Mouse (Mus musculus): ENCODE data around the gene Wdr73.

- no peak for TF ChIP-seq EP300 (IDR thresholded peaks at IDR 0.05; ENCODE audit: low read length)
- no peak for TF ChIP-seq CTCF (conservative IDR thresholded peaks at IDR 0.05 in 1 of 2, IDR thresholded peaks at IDR 0.05 in 1 of 2; ENCODE audit: low read depth in 2 of 2, low read length in 2 of 2)
- no peak for TF ChIP-seq BHLHE40 (IDR thresholded peaks at IDR 0.05; ENCODE audit: low read depth, low read length)
- TF ChIP-seq POLR2A (IDR thresholded peaks at IDR 0.05; ENCODE audit: low read depth, low read length) = no peak
- no peak for TF ChIP-seq HCFC1 (IDR thresholded peaks at IDR 0.05; ENCODE audit: low read depth, low read length)
- TF ChIP-seq MAFK (IDR thresholded peaks at IDR 0.05; ENCODE audit: insufficient replicate concordance, low read length) = no peak
- TF ChIP-seq USF1 (IDR thresholded peaks at IDR 0.05; ENCODE audit: low read depth, low read length) = no peak
- no peak for TF ChIP-seq RCOR1 (conservative IDR thresholded peaks at IDR 0.05; ENCODE audit: low read depth, low read length)
- no peak for TF ChIP-seq NRF1 (IDR thresholded peaks at IDR 0.05; ENCODE audit: low read depth, low read length)
- TF ChIP-seq MEF2A (IDR thresholded peaks at IDR 0.05; ENCODE audit: borderline replicate concordance, low read depth, low read length) = no peak
- no peak for TF ChIP-seq USF2 (conservative IDR thresholded peaks at IDR 0.05; ENCODE audit: low read depth, low read length)
- TF ChIP-seq TCF12 (IDR thresholded peaks at IDR 0.05; ENCODE audit: low read depth, low read length) = no peak
Observed at GRCm38 (mm10) chr7:80903625-80904422, 2.8 kb upstream of the Wdr73 start.

Data from CH12.LX (cell line).